Comparison of ENCODE assay signal across 8 mouse cellular contexts in the genomic region with DNA sequence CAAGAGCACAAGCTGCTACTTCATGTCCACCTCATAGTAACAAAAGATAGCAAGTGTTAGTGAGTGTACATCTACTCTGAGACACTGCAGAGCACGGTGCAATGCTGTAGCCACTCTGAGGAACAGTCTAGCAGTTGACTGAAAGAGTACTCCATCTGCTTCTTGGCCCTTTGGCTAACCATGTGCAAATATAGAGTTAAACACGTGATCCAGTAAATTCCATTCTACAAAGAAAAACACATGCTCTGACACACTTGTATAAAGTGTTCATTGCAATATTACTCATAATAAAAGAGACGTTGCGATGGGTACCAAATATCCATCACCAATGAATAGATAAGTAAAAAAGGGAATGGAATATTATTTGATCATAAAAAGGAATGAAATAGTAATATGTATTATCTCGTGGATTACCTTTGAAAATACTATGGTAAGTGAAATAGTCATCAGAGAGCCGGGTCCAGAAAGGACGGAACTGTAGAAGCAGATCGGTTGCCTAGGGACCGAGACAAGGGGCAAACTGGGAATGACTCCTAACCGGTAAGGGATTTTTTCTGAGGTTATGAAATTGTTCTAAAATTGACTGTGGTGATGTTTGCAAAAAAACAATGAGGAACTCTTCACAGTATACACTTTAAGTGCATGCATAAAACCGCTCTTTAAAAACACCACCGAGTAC. TPM values are rescaled to one million over a fixed set of nuclear protein-coding genes. Genes with fewer than 3 reads are reported as not detected.
DNase-seq lines count a peak whose midpoint lies in the region; ATAC-seq and TF ChIP-seq lines count a peak whose summit lies in the region.

No protein-coding gene starts in this region.

- H3K4me1 ChIP-seq in heart, embryonic 15.5 days (replicated peaks): peaks cover 22% of the 10 kb centered on the region
- H3K4me1 ChIP-seq in bone marrow macrophage, adult 2 months (ENCODE audit: control insufficient read depth, insufficient read depth, low read length): peaks cover 30% of the 10 kb centered on the region
- H3K4me1 ChIP-seq in hindbrain, embryonic 15.5 days (replicated peaks): peaks cover 14% of the 10 kb centered on the region
- H3K4me1 ChIP-seq in midbrain, embryonic 15.5 days: peaks cover 20% of the 10 kb centered on the region
- no peaks in the 10 kb centered on the region; the same call in 1 of the 2 replicates for H3K4me1 ChIP-seq in thymus, adult 2 months (replicated peaks; ENCODE audit: control insufficient read depth, insufficient read depth, low read length)

- ATAC-seq in heart, embryonic 15.5 days (replicated peaks; ENCODE audit: insufficient number of reproducible peaks, insufficient read depth, low FRiP score, low read depth): no peak
- ATAC-seq in hindbrain, embryonic 15.5 days (ENCODE audit: low FRiP score, low read depth): no peak
- ATAC-seq in midbrain, embryonic 15.5 days (replicated peaks): no peak

- intact Hi-C loops in heart, postnatal 36 days (cut with DNase I): loop anchor here (5.0 to 10.0 kb wide), 2 partner anchors 114 to 1041 kb away; partner anchors contain the start of gene Tnpo1

- no peak for TF ChIP-seq POLR2A in bone marrow macrophage, adult 2 months (IDR thresholded peaks at IDR 0.05; ENCODE audit: borderline replicate concordance, low read depth, low read length)
- no peak for TF ChIP-seq POLR2A in thymus, adult 2 months (IDR thresholded peaks at IDR 0.05; ENCODE audit: control insufficient read depth, extremely low read depth, insufficient read depth, low read length, poor library complexity)

- H3K27me3 ChIP-seq in heart, embryonic 15.5 days: no peaks in the 10 kb centered on the region
- H3K27me3 ChIP-seq in hindbrain, embryonic 15.5 days: no peaks in the 10 kb centered on the region
- no peaks in the 10 kb centered on the region for H3K27me3 ChIP-seq in midbrain, embryonic 15.5 days (replicated peaks)
- H3K27me3 ChIP-seq in thymus, adult 2 months (ENCODE audit: control insufficient read depth, insufficient read depth, low read length): no peaks in the 10 kb centered on the region

- peak overlapping the region; percentile 97 for H3K27ac ChIP-seq in heart, embryonic 15.5 days
- H3K27ac ChIP-seq in bone marrow macrophage, adult 2 months (ENCODE audit: insufficient read depth, low read depth, low read length): peak overlapping the region; percentile 96
- 0 out of 2 replicates have a peak overlapping the region, but pooled peaks have one; percentile 91 for H3K27ac ChIP-seq in hindbrain, embryonic 15.5 days (replicated peaks)
- H3K27ac ChIP-seq in midbrain, embryonic 15.5 days: no peak overlapping the region
- no peak overlapping the region for H3K27ac ChIP-seq in thymus, adult 2 months (ENCODE audit: control insufficient read depth, insufficient read depth, low read length)

- H3K9ac ChIP-seq in heart, embryonic 15.5 days: peak overlapping the region; percentile 88
- H3K9ac ChIP-seq in hindbrain, embryonic 15.5 days: peak overlapping the region; percentile 94
- H3K9ac ChIP-seq in midbrain, embryonic 15.5 days: peak overlapping the region; percentile 93; the same call in 1 of the 2 replicates

- 21% methylated on average over 12 of the region's 12 CpGs for whole genome bisulfite sequencing in heart, embryonic 15.5 days
- WGBS in hindbrain, embryonic 15.5 days: 22% methylated on average over 12 of the region's 12 CpGs
- 25% methylated on average over 12 of the region's 12 CpGs for WGBS in midbrain, embryonic 15.5 days
- 26% methylated on average over 12 of the region's 12 CpGs for WGBS in thymus, adult 2 months

- H3K4me2 ChIP-seq in heart, embryonic 15.5 days: peak overlapping the region; percentile 59
- H3K4me2 ChIP-seq in hindbrain, embryonic 15.5 days: peak overlapping the region; percentile 52
- H3K4me2 ChIP-seq in midbrain, embryonic 15.5 days: peak overlapping the region; percentile 59

- no peak for TF ChIP-seq CTCF in bone marrow macrophage, adult 2 months (IDR thresholded peaks at IDR 0.05; ENCODE audit: low read depth, low read length)
- no peak for TF ChIP-seq CTCF in thymus, adult 2 months (IDR thresholded peaks at IDR 0.05; ENCODE audit: borderline replicate concordance, control insufficient read depth, extremely low read depth, insufficient read depth, low read length, poor library complexity)

- H3K9me3 ChIP-seq in heart, embryonic 15.5 days (replicated peaks): no peaks in the 10 kb centered on the region
- H3K9me3 ChIP-seq in hindbrain, embryonic 15.5 days: no peaks in the 10 kb centered on the region
- no peaks in the 10 kb centered on the region for H3K9me3 ChIP-seq in midbrain, embryonic 15.5 days

- H3K36me3 ChIP-seq in heart, embryonic 15.5 days: no peaks in the 10 kb centered on the region
- H3K36me3 ChIP-seq in hindbrain, embryonic 15.5 days: no peaks in the 10 kb centered on the region
- no peaks in the 10 kb centered on the region for H3K36me3 ChIP-seq in midbrain, embryonic 15.5 days (replicated peaks)
- H3K36me3 ChIP-seq in thymus, adult 2 months (ENCODE audit: control insufficient read depth, insufficient read depth, low read length): no peaks in the 10 kb centered on the region

- H3K4me3 ChIP-seq in heart, embryonic 15.5 days: peak overlapping the region; percentile 85
- peak overlapping the region; percentile 94 for H3K4me3 ChIP-seq in bone marrow macrophage, adult 2 months (ENCODE audit: insufficient read depth, low read length)
- H3K4me3 ChIP-seq in hindbrain, embryonic 15.5 days: peak overlapping the region; percentile 95
- H3K4me3 ChIP-seq in midbrain, embryonic 15.5 days: peak overlapping the region; percentile 98
- no peak overlapping the region for H3K4me3 ChIP-seq in thymus, adult 2 months (ENCODE audit: control insufficient read depth, insufficient read depth, low read length)

- no peak for DNase-seq in heart, postnatal 36 days
- DNase-seq in thymus, adult 2 months: no peak
- DNase-seq in left cerebral cortex, adult 18-20 months (ENCODE audit: low spot score in 2 of 2): no peak
- DNase-seq in testis, postnatal 10 days (ENCODE audit: low spot score): no peak

RNA-seq across cellular contexts. Expression of gene Fcho2, which starts 1.5 kb away (rescaled TPM):
- polyA plus RNA-seq in heart, embryonic 15.5 days (2015; fragmentation: Nextera tagmentation; extraction: Ambion mirVana): 25.2 and 27.4 TPM in 2 replicates
- 10 to 100 TPM; 40.8 to 43.3 TPM for total RNA-seq in heart, postnatal 36 days (2021)
- 147 and 157 TPM in 2 replicates for polyA plus RNA-seq in bone marrow macrophage, adult 2 months (2012; ENCODE audit: insufficient read depth, insufficient read length, missing spikeins)
- 22.4 and 24.6 TPM in 2 replicates for polyA plus RNA-seq in hindbrain, embryonic 15.5 days (2015; fragmentation: Nextera tagmentation; extraction: Ambion mirVana)
- polyA plus RNA-seq in midbrain, embryonic 15.5 days (2015; fragmentation: Nextera tagmentation; extraction: Ambion mirVana): 24.4 and 26.1 TPM in 2 replicates
- 9.6 and 10.7 TPM in 2 replicates for polyA plus RNA-seq in thymus, adult 2 months (2012; rRNA removed)
- total RNA-seq in left cerebral cortex, adult 18-20 months (2021): 10 to 100 TPM; 36.4 to 37.9 TPM

Comparison
In these comparisons a context has a peak if more than half of its experiments do, and no peak if none do; other contexts are left out.
1. H3K27ac ChIP-seq: peak in heart, embryonic 15.5 days (single experiment), bone marrow macrophage, adult 2 months (single experiment) and hindbrain, embryonic 15.5 days (single experiment); none in midbrain, embryonic 15.5 days (single experiment) and thymus, adult 2 months (single experiment).
2. Peak in every context shown above with its lines, with median percentiles within 50 percentile points of each other: H3K4me2 ChIP-seq and H3K9ac ChIP-seq.